Mouse (Mus musculus) stomach, embryonic 16.5 days (tissue): ENCODE data around the gene Ctnnd2. TPM values are rescaled to one million over a fixed set of nuclear protein-coding genes. Genes with fewer than 3 reads are reported as not detected.

ENCODE experiments used
- ATAC-seq: fragments of 200-750 bp; cut with Nextera tagmentation; 2 replicates; pipeline ENCODE4 v1.8.0; 2017; ENCODE audit warnings: moderate number of reproducible peaks, moderate TSS enrichment; ENCODE audit not compliant: insufficient read depth, low FRiP score
- H3K27ac ChIP-seq: fragments of 300-500 bp; sonication (generic); 2 replicates; pipeline ENCODE4 v1.5.1; 2014; ENCODE audit warnings: low read length
- H3K27me3 ChIP-seq: fragments of 300-500 bp; sonication (generic); 2 replicates; pipeline ENCODE4 v1.6.1; 2014; ENCODE audit warnings: low read length, control low read depth, mixed read lengths; ENCODE audit not compliant: control insufficient read depth, insufficient read depth
- H3K36me3 ChIP-seq: fragments of 300-500 bp; sonication (generic); 2 replicates; pipeline ENCODE4 v1.6.1; 2014; ENCODE audit warnings: low read length; ENCODE audit not compliant: control insufficient read depth, insufficient read depth
- H3K4me1 ChIP-seq: fragments of 300-500 bp; sonication (generic); 2 replicates; pipeline ENCODE4 v1.6.1; 2014; ENCODE audit warnings: low read length, control low read depth, mixed read lengths; ENCODE audit not compliant: control insufficient read depth, insufficient read depth
- H3K4me2 ChIP-seq: fragments of 300-500 bp; sonication (generic); 2 replicates; pipeline ENCODE4 v1.6.1; 2014; ENCODE audit warnings: low read depth, low read length, mixed read lengths
- H3K4me3 ChIP-seq: fragments of 300-500 bp; sonication (generic); replicated peaks from 2 replicates; pipeline ENCODE4 v1.5.1; 2014; ENCODE audit warnings: mild to moderate bottlenecking, low read length
- H3K9ac ChIP-seq: fragments of 300-500 bp; sonication (generic); 2 replicates; pipeline ENCODE4 v1.6.1; 2014; ENCODE audit warnings: low read length
- H3K9me3 ChIP-seq: fragments of 300-500 bp; sonication (generic); replicated peaks from 2 replicates; pipeline ENCODE4 v1.6.1; 2016; ENCODE audit warnings: low read length, control low read depth; ENCODE audit not compliant: control insufficient read depth
- WGBS: fragments of 180-500 bp; shearing (Covaris S2); extraction: QIAGEN DNeasy Blood & Tissue Kit; methylation state at CpG from one replicate; pipeline ENCODE4 v1.1.7; 2014; 5-methylcytosine and 5-hydroxymethylcytosine counted together
- polyA plus RNA-seq: library from polyadenylated mRNA; unstranded; fragments of >200 nt; fragmentation: Nextera tagmentation; extraction: Ambion mirVana; gene quantifications from 2 replicates; pipeline ENCODE4 v1.2.1, GENCODE M21; 2015

Gene Ctnnd2
- polyA plus RNA-seq, 1 experiment from 2014 or later, result 2.6 TPM

- Histone ChIP-seq H3K36me3 (no peaks in the 10 kb centered on the region), H3K9ac (no peak overlapping the region), H3K9me3 (no peaks in the 10 kb centered on the region), H3K27ac (no peak overlapping the region), H3K4me3 (no peak overlapping the region), H3K4me2 (no peak overlapping the region), H3K4me1 (no peaks in the 10 kb centered on the region), H3K27me3 (no peaks in the 10 kb centered on the region)
- ATAC-seq, result no peak
- 77% methylated on average over 3 of the region's 3 CpGs for WGBS
Measured at GRCm38 (mm10) chr15:30657588-30657987, 485.2 kb downstream of the Ctnnd2 start.

- no peak overlapping the region for H3K4me3 ChIP-seq
- H3K4me2 ChIP-seq, result no peak overlapping the region
- no peak for ATAC-seq
- no peak overlapping the region for H3K27ac ChIP-seq
- H3K4me1 ChIP-seq, result no peaks in the 10 kb centered on the region
- H3K27me3 ChIP-seq, result no peaks in the 10 kb centered on the region
- 75% methylated on average over 8 of the region's 8 CpGs for WGBS
- no peaks in the 10 kb centered on the region for H3K9me3 ChIP-seq
- no peak overlapping the region for H3K9ac ChIP-seq
- H3K36me3 ChIP-seq, result no peaks in the 10 kb centered on the region
Measured at GRCm38 (mm10) chr15:30660539-30661149, 488.3 kb downstream of the Ctnnd2 start.

- ATAC-seq, result no peak; the same call in 1 of the 2 replicates
- 55% methylated on average over 6 of the region's 6 CpGs for WGBS
- no peak overlapping the region for H3K27ac ChIP-seq
Measured at GRCm38 (mm10) chr15:30661689-30662422, 489.5 kb downstream of the Ctnnd2 start.

GRCm38 (mm10) chr15:30667819-30668587 is 495.6 kb downstream of the Ctnnd2 start:
- H3K4me2 ChIP-seq, result no peak overlapping the region
- H3K4me3 ChIP-seq, result no peak overlapping the region
- no peaks in the 10 kb centered on the region for H3K9me3 ChIP-seq
- WGBS, result 73% methylated on average over 7 of the region's 7 CpGs
- no peaks in the 10 kb centered on the region for H3K36me3 ChIP-seq
- no peak overlapping the region for H3K9ac ChIP-seq
- H3K4me1 ChIP-seq, result no peaks in the 10 kb centered on the region
- no peak for ATAC-seq
- no peak overlapping the region for H3K27ac ChIP-seq
- H3K27me3 ChIP-seq, result no peaks in the 10 kb centered on the region

More at GRCm38 (mm10) chr15:30661689-30662422, 489.5 kb downstream of the Ctnnd2 start:
- Histone ChIP-seq H3K36me3 (no peaks in the 10 kb centered on the region), H3K4me2 (no peak overlapping the region), H3K4me3 (no peak overlapping the region), H3K9me3 (no peaks in the 10 kb centered on the region), H3K27me3 (no peaks in the 10 kb centered on the region), H3K4me1 (no peaks in the 10 kb centered on the region), H3K9ac (no peak overlapping the region)

- H3K9ac ChIP-seq, result no peak overlapping the region
- H3K27me3 ChIP-seq, result no peaks in the 10 kb centered on the region
- H3K9me3 ChIP-seq, result no peaks in the 10 kb centered on the region
- no peak overlapping the region for H3K27ac ChIP-seq
- no peak overlapping the region for H3K4me3 ChIP-seq
- no peak for ATAC-seq
- WGBS, result 62% methylated on average over 4 of the region's 4 CpGs
- no peak overlapping the region for H3K4me2 ChIP-seq
- H3K36me3 ChIP-seq, result no peaks in the 10 kb centered on the region
- H3K4me1 ChIP-seq, result no peaks in the 10 kb centered on the region
Measured at GRCm38 (mm10) chr15:30681939-30682338, 509.5 kb downstream of the Ctnnd2 start.

- no peak overlapping the region for H3K27ac ChIP-seq
- H3K36me3 ChIP-seq, result no peaks in the 10 kb centered on the region
- H3K4me2 ChIP-seq, result no peak overlapping the region
- no peak overlapping the region for H3K9ac ChIP-seq
- no peaks in the 10 kb centered on the region for H3K9me3 ChIP-seq
- ATAC-seq, result no peak
- WGBS, result 75% methylated on average over 14 of the region's 14 CpGs
- no peaks in the 10 kb centered on the region for H3K4me1 ChIP-seq
- no peak overlapping the region for H3K4me3 ChIP-seq
- no peaks in the 10 kb centered on the region for H3K27me3 ChIP-seq
Measured at GRCm38 (mm10) chr15:30682360-30683119, 510.1 kb downstream of the Ctnnd2 start.

- Histone ChIP-seq H3K9ac (no peak overlapping the region), H3K4me1 (no peaks in the 10 kb centered on the region), H3K4me3 (no peak overlapping the region), H3K4me2 (no peak overlapping the region), H3K27ac (no peak overlapping the region), H3K27me3 (no peaks in the 10 kb centered on the region), H3K9me3 (no peaks in the 10 kb centered on the region), H3K36me3 (no peaks in the 10 kb centered on the region)
- ATAC-seq, result no peak
- WGBS, result 39% methylated on average over 4 of the region's 4 CpGs
Measured at GRCm38 (mm10) chr15:30686206-30687101, 514.1 kb downstream of the Ctnnd2 start.

- H3K27ac ChIP-seq, result no peak overlapping the region
- no peaks in the 10 kb centered on the region for H3K27me3 ChIP-seq
- no peak for ATAC-seq
- H3K4me3 ChIP-seq, result no peak overlapping the region
- H3K9me3 ChIP-seq, result no peaks in the 10 kb centered on the region
- no peak overlapping the region for H3K4me2 ChIP-seq
- H3K4me1 ChIP-seq, result no peaks in the 10 kb centered on the region
- H3K36me3 ChIP-seq, result no peaks in the 10 kb centered on the region
- no peak overlapping the region for H3K9ac ChIP-seq
- WGBS, result 84% methylated on average over 6 of the region's 6 CpGs
Measured at GRCm38 (mm10) chr15:30693754-30694205, 521.4 kb downstream of the Ctnnd2 start.
